Mouse (Mus musculus): Measurements from ENCODE around the gene Gm9964. TPM values are rescaled to one million over a fixed set of nuclear protein-coding genes. Genes with fewer than 3 reads are reported as not detected.
A peak's percentile ranks its signal among the peaks of the same experiment; 100 is the strongest.

Gene Gm9964
- polyA plus RNA-seq, 1 experiment: not detected

DNA sequence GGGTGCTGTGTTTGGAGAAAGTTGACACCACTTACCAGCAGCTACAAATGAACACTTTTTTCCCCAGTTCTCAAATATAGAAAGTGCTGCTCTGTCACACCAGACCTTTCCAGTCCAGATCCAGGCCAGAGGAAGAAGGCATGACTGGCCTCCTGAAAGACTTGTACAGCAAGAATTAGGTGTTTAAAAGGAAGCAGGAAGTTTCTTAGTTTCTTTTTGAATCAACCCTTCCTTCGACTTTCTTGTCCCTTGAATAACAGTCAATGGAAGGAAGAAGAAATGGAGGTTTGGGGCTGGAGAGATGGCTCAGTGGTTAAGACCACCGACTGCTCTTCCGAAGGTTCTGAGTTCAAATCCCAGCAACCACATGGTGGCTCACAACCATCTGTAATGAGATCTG lies 3.7 kb downstream of the Gm9964 start:
- Histone ChIP-seq H3K4me3 (ENCODE audit: low read depth, low read length) (no peak overlapping the region), H3K4me1 (ENCODE audit: control insufficient read depth, insufficient read depth, low read length) (no peaks in the 10 kb centered on the region), H3K9me3 (replicated peaks; ENCODE audit: control insufficient read depth, insufficient read depth, low read length, poor library complexity, severe bottlenecking) (no peaks in the 10 kb centered on the region), H3K27me3 (ENCODE audit: control insufficient read depth, insufficient read depth, low read length, poor library complexity, severe bottlenecking) (no peaks in the 10 kb centered on the region), H3K9ac (ENCODE audit: low read depth, poor library complexity, severe bottlenecking) (no peak overlapping the region), H3K27ac (ENCODE audit: insufficient read depth, low read length) (no peak overlapping the region), H3K36me3 (ENCODE audit: control insufficient read depth, insufficient read depth, low read length, poor library complexity, severe bottlenecking) (no peaks in the 10 kb centered on the region)
- no peak for TF ChIP-seq POLR2A (IDR thresholded peaks at IDR 0.05; ENCODE audit: insufficient read depth, low read length)
- no peak for TF ChIP-seq CTCF (IDR thresholded peaks at IDR 0.05; ENCODE audit: low read depth, low read length)
- TF ChIP-seq EP300 (IDR thresholded peaks at IDR 0.05; ENCODE audit: insufficient read depth, low read depth, low read length): no peak

DNA sequence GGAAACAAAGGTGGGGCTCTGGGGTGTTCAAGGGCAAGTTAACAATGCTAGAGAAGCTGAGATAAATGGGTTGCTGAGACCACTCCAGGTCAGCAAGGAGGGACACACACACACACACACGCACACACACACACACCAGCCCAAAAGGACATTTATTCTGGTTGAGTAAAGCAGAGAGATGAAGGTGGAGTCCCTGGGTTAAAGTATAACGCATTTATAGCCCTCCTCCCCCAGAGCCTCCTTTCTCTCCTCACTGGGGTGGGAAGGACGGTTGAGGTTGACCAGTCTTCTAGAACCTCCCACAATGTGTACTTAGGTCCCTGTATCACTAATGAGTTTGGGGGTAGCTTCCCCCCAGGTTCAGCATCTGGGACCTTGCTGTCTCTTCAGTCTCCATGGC lies 4.6 kb downstream of the Gm9964 start:
- no peak overlapping the region for H3K27ac ChIP-seq (ENCODE audit: insufficient read depth, low read length)
- H3K9me3 ChIP-seq (replicated peaks; ENCODE audit: control insufficient read depth, insufficient read depth, low read length, poor library complexity, severe bottlenecking): no peaks in the 10 kb centered on the region
- no peaks in the 10 kb centered on the region for H3K4me1 ChIP-seq (ENCODE audit: control insufficient read depth, insufficient read depth, low read length)
- no peak overlapping the region for H3K9ac ChIP-seq (ENCODE audit: low read depth, poor library complexity, severe bottlenecking)
- no peaks in the 10 kb centered on the region for H3K36me3 ChIP-seq (ENCODE audit: control insufficient read depth, insufficient read depth, low read length, poor library complexity, severe bottlenecking)
- no peaks in the 10 kb centered on the region for H3K27me3 ChIP-seq (ENCODE audit: control insufficient read depth, insufficient read depth, low read length, poor library complexity, severe bottlenecking)
- H3K4me3 ChIP-seq (ENCODE audit: low read depth, low read length): no peak overlapping the region
- no peak for TF ChIP-seq EP300 (IDR thresholded peaks at IDR 0.05; ENCODE audit: insufficient read depth, low read depth, low read length)
- TF ChIP-seq CTCF (IDR thresholded peaks at IDR 0.05; ENCODE audit: low read depth, low read length): no peak
- no peak for TF ChIP-seq POLR2A (IDR thresholded peaks at IDR 0.05; ENCODE audit: insufficient read depth, low read length)

- H3K9me3 ChIP-seq (replicated peaks; ENCODE audit: control insufficient read depth, insufficient read depth, low read length, poor library complexity, severe bottlenecking): no peaks in the 10 kb centered on the region
- H3K36me3 ChIP-seq (ENCODE audit: control insufficient read depth, insufficient read depth, low read length, poor library complexity, severe bottlenecking): no peaks in the 10 kb centered on the region
- TF ChIP-seq POLR2A (IDR thresholded peaks at IDR 0.05; ENCODE audit: insufficient read depth, low read length): no peak
- no peak for TF ChIP-seq CTCF (IDR thresholded peaks at IDR 0.05; ENCODE audit: low read depth, low read length)
- no peak for TF ChIP-seq EP300 (IDR thresholded peaks at IDR 0.05; ENCODE audit: insufficient read depth, low read depth, low read length)
- no peaks in the 10 kb centered on the region for H3K4me1 ChIP-seq (ENCODE audit: control insufficient read depth, insufficient read depth, low read length)
- H3K27me3 ChIP-seq (ENCODE audit: control insufficient read depth, insufficient read depth, low read length, poor library complexity, severe bottlenecking): no peaks in the 10 kb centered on the region
- no peak overlapping the region for H3K27ac ChIP-seq (ENCODE audit: insufficient read depth, low read length)
- no peak overlapping the region for H3K4me3 ChIP-seq (ENCODE audit: low read depth, low read length)
- no peak overlapping the region for H3K9ac ChIP-seq (ENCODE audit: low read depth, poor library complexity, severe bottlenecking)
Measured at GRCm38 (mm10) chr11:79291651-79292050, 5.1 kb downstream of the Gm9964 start.

DNA sequence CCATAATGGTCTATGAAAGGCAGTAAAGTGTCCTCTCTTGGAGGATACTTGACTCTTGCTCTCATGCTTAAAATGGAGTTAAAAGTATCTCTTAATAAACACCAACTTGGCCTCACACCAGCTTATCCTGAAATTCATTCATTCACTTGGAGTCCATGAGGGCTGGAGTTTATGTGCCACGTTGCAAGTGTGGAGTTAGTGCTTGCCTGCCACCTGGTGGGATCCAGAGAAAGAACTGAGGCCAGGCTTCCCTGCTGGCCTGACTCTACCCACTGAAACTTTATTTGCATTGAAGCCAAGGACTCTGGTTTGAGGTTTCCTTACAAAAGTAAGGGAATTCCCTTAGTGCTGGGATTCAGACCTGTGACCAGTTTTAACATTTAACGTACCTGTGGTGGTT lies 6.2 kb downstream of the Gm9964 start:
- Histone ChIP-seq H3K27ac (ENCODE audit: insufficient read depth, low read length) (no peak overlapping the region), H3K9ac (ENCODE audit: low read depth, poor library complexity, severe bottlenecking) (no peak overlapping the region), H3K27me3 (ENCODE audit: control insufficient read depth, insufficient read depth, low read length, poor library complexity, severe bottlenecking) (no peaks in the 10 kb centered on the region), H3K4me3 (ENCODE audit: low read depth, low read length) (no peak overlapping the region), H3K36me3 (ENCODE audit: control insufficient read depth, insufficient read depth, low read length, poor library complexity, severe bottlenecking) (no peaks in the 10 kb centered on the region), H3K4me1 (ENCODE audit: control insufficient read depth, insufficient read depth, low read length) (peaks cover 3% of the 10 kb centered on the region), H3K9me3 (replicated peaks; ENCODE audit: control insufficient read depth, insufficient read depth, low read length, poor library complexity, severe bottlenecking) (no peaks in the 10 kb centered on the region)
- TF ChIP-seq POLR2A (IDR thresholded peaks at IDR 0.05; ENCODE audit: insufficient read depth, low read length) (no peak), CTCF (IDR thresholded peaks at IDR 0.05; ENCODE audit: low read depth, low read length) (peak; percentile 65), EP300 (IDR thresholded peaks at IDR 0.05; ENCODE audit: insufficient read depth, low read depth, low read length) (no peak)

DNA sequence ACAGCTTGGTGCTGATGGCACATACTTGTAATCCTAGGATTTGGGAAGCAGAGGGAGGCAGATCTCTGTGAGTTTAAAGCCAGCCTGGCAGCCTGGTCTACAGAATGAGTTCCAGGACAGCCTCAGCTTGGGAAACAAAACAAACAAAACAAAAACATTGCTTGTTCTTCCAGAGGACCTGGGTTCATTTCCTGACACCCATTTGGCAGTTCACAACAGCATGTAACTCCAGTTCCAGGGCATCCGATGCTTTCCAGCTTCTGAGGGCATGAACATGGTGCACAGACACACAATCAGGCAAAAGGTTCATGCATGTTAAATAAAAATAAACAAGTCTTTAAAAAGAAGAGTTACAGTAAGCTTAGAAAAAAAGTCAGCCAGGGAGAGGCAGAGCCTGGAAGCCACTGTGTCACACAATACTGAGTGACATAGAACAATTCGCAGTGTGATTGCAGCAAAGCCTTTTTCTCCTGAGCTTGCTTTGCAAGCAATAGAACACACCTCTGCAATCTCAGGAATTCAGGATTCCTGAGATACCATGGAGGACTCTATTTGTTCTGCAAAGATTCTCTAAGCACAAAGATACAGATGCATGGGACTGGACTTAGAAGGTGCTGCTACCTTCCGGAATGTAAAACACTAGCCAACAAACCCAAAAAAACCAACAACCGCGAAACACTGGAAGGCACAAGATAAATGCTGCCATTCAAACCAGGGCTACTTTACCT lies 7.6 kb downstream of the Gm9964 start:
- TF ChIP-seq EP300 (IDR thresholded peaks at IDR 0.05; ENCODE audit: insufficient read depth, low read depth, low read length) (no peak), CTCF (IDR thresholded peaks at IDR 0.05; ENCODE audit: low read depth, low read length) (no peak), POLR2A (IDR thresholded peaks at IDR 0.05; ENCODE audit: insufficient read depth, low read length) (no peak)
- H3K4me1 ChIP-seq (ENCODE audit: control insufficient read depth, insufficient read depth, low read length): peaks cover 3% of the 10 kb centered on the region
- no peak overlapping the region; the same call in 1 of the 2 replicates for H3K27ac ChIP-seq (ENCODE audit: insufficient read depth, low read length)
- H3K9ac ChIP-seq (ENCODE audit: low read depth, poor library complexity, severe bottlenecking): no peak overlapping the region
- no peaks in the 10 kb centered on the region for H3K27me3 ChIP-seq (ENCODE audit: control insufficient read depth, insufficient read depth, low read length, poor library complexity, severe bottlenecking)
- H3K9me3 ChIP-seq (replicated peaks; ENCODE audit: control insufficient read depth, insufficient read depth, low read length, poor library complexity, severe bottlenecking): peaks cover 4% of the 10 kb centered on the region
- no peak overlapping the region for H3K4me3 ChIP-seq (ENCODE audit: low read depth, low read length)
- no peaks in the 10 kb centered on the region for H3K36me3 ChIP-seq (ENCODE audit: control insufficient read depth, insufficient read depth, low read length, poor library complexity, severe bottlenecking)

- TF ChIP-seq POLR2A (IDR thresholded peaks at IDR 0.05; ENCODE audit: insufficient read depth, low read length): no peak
- TF ChIP-seq CTCF (IDR thresholded peaks at IDR 0.05; ENCODE audit: low read depth, low read length): no peak
- TF ChIP-seq EP300 (IDR thresholded peaks at IDR 0.05; ENCODE audit: insufficient read depth, low read depth, low read length): no peak
- H3K36me3 ChIP-seq (ENCODE audit: control insufficient read depth, insufficient read depth, low read length, poor library complexity, severe bottlenecking): no peaks in the 10 kb centered on the region
- no peak overlapping the region for H3K9ac ChIP-seq (ENCODE audit: low read depth, poor library complexity, severe bottlenecking)
- peaks cover 3% of the 10 kb centered on the region for H3K4me1 ChIP-seq (ENCODE audit: control insufficient read depth, insufficient read depth, low read length)
- no peaks in the 10 kb centered on the region for H3K27me3 ChIP-seq (ENCODE audit: control insufficient read depth, insufficient read depth, low read length, poor library complexity, severe bottlenecking)
- H3K27ac ChIP-seq (ENCODE audit: insufficient read depth, low read length): no peak overlapping the region
- no peak overlapping the region for H3K4me3 ChIP-seq (ENCODE audit: low read depth, low read length)
- peaks cover 4% of the 10 kb centered on the region for H3K9me3 ChIP-seq (replicated peaks; ENCODE audit: control insufficient read depth, insufficient read depth, low read length, poor library complexity, severe bottlenecking)
Measured at GRCm38 (mm10) chr11:79288278-79288843, 8.3 kb downstream of the Gm9964 start.

All from ES-Bruce4 (cell line).